Mouse (Mus musculus) thymus, postnatal 14 days (tissue): ENCODE data around the gene Inhbb.

ENCODE experiments used
- DNase-seq: peaks from one replicate; pipeline ENCODE4 v3.0.0; 2021

The Inhbb gene

GRCm38 (mm10) chr1:119421576-119422421, at the start of gene Inhbb:
Gene Inhbb (minus strand): TSS chr1:119422248.
- DNase-seq: no peak

- DNase-seq: peak; percentile 76
These were observed 41.3 kb upstream of the Inhbb start for GRCm38 (mm10) chr1:119463386-119463785.

GRCm38 (mm10) chr1:119460062-119460461, 38.0 kb upstream of the Inhbb start:
- DNase-seq: no peak

- DNase-seq: peak; percentile 73
These were observed 36.1 kb upstream of the Inhbb start for GRCm38 (mm10) chr1:119457993-119458605.

GRCm38 (mm10) chr1:119457528-119457855, 35.4 kb upstream of the Inhbb start:
- no peak for DNase-seq

- DNase-seq: no peak
These were observed 34.9 kb upstream of the Inhbb start for GRCm38 (mm10) chr1:119456671-119457527.

- DNase-seq: no peak
These were observed 31.7 kb upstream of the Inhbb start for GRCm38 (mm10) chr1:119453731-119454130.

- no peak for DNase-seq
These were observed 29.4 kb upstream of the Inhbb start for GRCm38 (mm10) chr1:119451417-119451816.

GRCm38 (mm10) chr1:119450651-119451345, 28.8 kb upstream of the Inhbb start:
- no peak for DNase-seq

- no peak for DNase-seq
These were observed 24.8 kb upstream of the Inhbb start for GRCm38 (mm10) chr1:119446753-119447283.

- no peak for DNase-seq
These were observed 21.7 kb upstream of the Inhbb start for GRCm38 (mm10) chr1:119443591-119444350.

- no peak for DNase-seq
These were observed 20.9 kb upstream of the Inhbb start for GRCm38 (mm10) chr1:119442901-119443300.

- DNase-seq: no peak
These were observed 16.1 kb upstream of the Inhbb start for GRCm38 (mm10) chr1:119438105-119438637.

GRCm38 (mm10) chr1:119437401-119437800, 15.4 kb upstream of the Inhbb start:
- DNase-seq: no peak

- DNase-seq: no peak
These were observed 2.3 kb upstream of the Inhbb start for GRCm38 (mm10) chr1:119424141-119424860.

GRCm38 (mm10) chr1:119423510-119423909, 1.5 kb upstream of the Inhbb start:
- DNase-seq: no peak

GRCm38 (mm10) chr1:119422460-119423015, 490 bp upstream of the Inhbb start:
- DNase-seq: no peak

- no peak for DNase-seq
These were observed 968 bp downstream of the Inhbb start for GRCm38 (mm10) chr1:119420984-119421575.

- no peak for DNase-seq
These were observed 1.7 kb downstream of the Inhbb start for GRCm38 (mm10) chr1:119420189-119420983.
